Mouse (Mus musculus) induced T-regulatory cell, adult 2 months (primary cell): Measurements from ENCODE around the gene Gm3952.

ENCODE experiments used
- DNase-seq: peaks from one replicate; pipeline ENCODE4 v3.0.0-alpha.2; 2012; ENCODE audit warnings: low read depth

Gene Gm3952

DNA sequence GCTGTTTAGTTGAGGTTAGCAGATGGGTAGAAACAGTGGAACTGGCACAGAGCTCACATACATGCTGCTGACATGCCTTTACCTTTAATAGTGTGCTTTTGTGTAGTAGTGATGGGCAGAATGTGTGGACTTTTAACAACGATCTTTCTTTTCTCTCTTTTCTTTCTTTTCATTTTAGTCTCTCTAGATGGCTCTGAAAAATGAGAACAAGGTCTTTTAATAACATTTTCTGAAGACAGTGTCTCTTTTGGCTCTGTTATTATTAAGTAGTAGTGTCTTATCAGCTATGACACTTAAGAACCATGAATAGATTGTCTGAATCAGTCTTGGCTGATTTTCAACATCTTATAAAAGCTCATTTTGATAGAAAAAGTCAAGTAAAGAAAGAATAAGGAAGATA, at the start of gene Gm3952:
Gm3952 (minus strand) TSS at position 101 of the 400 bp plus-strand sequence.
- DNase-seq = no peak

DNA sequence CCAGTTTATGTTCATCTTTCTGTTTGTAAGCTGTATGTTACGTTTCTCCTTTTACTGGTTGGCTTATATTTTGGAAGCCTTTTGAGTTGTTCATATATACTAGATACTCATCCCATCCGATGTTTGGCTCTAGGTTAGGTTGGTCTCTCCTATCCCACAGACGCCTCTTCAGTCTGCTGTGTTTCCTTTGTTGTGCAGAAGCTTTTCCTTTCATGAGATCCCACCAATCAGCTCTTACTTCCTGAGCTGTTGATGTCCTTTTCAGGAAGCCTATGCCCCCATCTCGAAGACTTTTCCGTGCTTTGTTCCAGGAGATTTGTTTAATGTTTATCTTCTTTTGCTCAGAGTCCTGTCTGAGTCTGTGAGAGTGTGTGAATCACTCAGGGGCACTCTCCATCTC, 45.3 kb upstream of the Gm3952 start:
- no peak for DNase-seq

- no peak for DNase-seq
Measured at GRCm38 (mm10) chr8:128812521-128812920, 14.0 kb upstream of the Gm3952 start.

DNA sequence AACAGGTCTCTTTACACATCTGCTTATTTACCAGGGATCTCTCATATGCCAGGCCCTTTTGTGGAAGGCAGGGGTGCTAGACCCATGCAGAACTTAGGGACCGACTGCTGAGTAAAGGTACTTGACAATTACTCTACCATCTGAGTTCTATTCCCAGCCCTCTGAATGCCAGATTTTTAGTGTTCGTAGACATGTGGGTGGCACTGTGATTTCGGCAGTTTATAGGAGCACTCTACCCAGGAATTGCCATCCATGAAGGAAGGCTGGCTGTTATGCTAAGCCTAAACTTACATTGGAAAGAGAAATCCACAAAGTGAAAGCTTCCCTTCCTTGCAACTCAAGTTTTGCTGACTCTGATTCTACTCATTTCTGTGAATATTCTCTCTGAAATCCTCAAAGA, 62.8 kb downstream of the Gm3952 start:
- DNase-seq = no peak

GRCm38 (mm10) chr8:128734118-128734517, 64.4 kb downstream of the Gm3952 start:
- no peak for DNase-seq

DNA sequence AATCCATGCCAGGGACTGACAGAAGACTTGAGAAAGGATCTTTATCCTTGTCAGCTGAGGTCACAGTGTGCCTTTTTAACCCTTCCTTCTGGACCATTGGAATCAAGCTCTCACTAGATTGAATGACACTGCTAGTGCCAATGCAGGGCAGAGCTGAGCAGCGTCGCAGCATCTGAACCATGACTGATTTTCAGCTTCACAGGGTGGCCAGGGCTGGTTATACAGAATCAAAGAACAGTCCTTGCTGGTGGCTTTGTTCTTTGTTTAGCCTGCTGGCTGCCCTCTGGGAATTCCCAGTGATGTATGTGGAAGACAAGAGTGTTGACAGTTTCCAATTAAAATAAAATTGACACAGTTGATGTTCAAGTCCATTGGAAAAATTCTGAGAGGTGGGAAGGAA, 66.2 kb downstream of the Gm3952 start:
- DNase-seq = no peak

- no peak for DNase-seq
Measured at GRCm38 (mm10) chr8:128727213-128727612, 71.3 kb downstream of the Gm3952 start.

DNA sequence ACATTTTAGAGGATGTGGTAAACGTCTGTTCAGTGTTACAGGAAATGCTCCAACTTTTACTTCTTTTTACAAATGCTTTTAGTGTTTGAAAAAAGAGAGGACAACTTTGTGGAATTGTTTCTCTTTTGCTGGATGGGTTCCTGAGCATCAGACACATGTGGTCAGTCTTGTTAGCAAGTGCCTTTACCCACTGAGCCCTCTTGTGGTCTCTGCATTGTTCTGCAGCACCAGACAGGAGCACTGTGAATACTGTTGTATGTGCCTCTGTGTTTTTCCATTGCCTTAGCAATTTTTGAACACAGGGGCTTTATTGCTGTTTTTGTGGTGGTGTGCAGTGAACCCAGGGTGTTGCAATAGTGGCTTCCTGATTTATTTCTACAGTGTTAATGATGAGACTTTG, 73.7 kb downstream of the Gm3952 start:
- DNase-seq = peak; percentile 35

GRCm38 (mm10) chr8:128716184-128716583, 82.3 kb downstream of the Gm3952 start:
- no peak for DNase-seq

- DNase-seq = peak; percentile 87
Measured at GRCm38 (mm10) chr8:128709261-128709660, 89.2 kb downstream of the Gm3952 start.

DNA sequence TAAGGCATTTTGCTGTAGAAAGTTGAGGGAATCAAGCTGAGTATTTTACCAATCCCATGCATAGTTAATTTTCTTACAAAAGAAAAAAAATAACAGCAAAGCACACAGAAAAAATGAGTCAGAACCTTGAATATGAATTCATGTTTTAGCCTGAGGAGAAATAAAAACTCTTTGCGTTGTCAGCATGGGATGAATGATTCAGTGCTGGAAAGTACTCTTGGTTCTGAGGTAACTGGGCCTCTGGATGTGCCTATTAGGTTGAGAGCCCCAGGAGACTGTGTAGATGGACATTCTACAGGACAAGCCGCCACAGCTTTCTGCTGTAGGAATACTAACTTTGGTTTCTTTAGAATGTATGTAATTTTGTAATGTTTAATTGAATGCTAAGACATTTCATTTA, 93.7 kb downstream of the Gm3952 start:
- DNase-seq = no peak

GRCm38 (mm10) chr8:128704376-128704775, 94.1 kb downstream of the Gm3952 start:
- no peak for DNase-seq

DNA sequence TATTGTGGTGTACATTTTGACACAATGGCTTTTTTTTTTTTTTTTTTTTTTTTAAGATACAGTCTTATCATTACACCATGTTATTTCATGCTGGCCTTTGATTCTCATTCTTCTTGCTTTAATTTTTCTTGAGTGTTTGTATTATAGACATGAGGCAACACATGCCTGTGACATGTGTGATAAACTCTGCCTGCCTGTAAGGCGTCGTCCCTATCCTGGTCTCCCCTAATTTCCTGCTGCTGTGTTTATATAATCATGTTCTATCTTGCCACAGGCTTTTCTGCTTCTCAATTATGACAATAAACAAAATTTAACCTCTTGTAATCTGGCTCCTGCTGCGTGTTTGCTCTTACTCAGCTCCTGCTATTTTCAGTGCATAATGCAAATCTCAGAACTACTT, 100.5 kb downstream of the Gm3952 start:
- DNase-seq = no peak

- DNase-seq = no peak
Measured at GRCm38 (mm10) chr8:128696701-128697397, 101.6 kb downstream of the Gm3952 start.
